Mouse (Mus musculus) cortical plate, adult 2 months (tissue): ENCODE measurements around the gene Patj. TPM values are rescaled to one million over a fixed set of nuclear protein-coding genes. Genes with fewer than 3 reads are reported as not detected.

Experiments used
- H3K27ac ChIP-seq: fragments of 200-500 bp; 2 replicates; pipeline ENCODE4 v1.5.1; 2012; ENCODE audit warnings: low read length, control low read depth, inconsistent platforms; ENCODE audit not compliant: insufficient read depth
- H3K4me1 ChIP-seq: fragments of 200-500 bp; 2 replicates; pipeline ENCODE4 v1.6.1; 2011; ENCODE audit warnings: low read length; ENCODE audit not compliant: control insufficient read depth, insufficient read depth
- H3K4me3 ChIP-seq: fragments of 200-500 bp; 2 replicates; pipeline ENCODE4 v1.5.1; 2011; ENCODE audit warnings: mild to moderate bottlenecking, low read length, control low read depth; ENCODE audit not compliant: insufficient read depth
- CTCF ChIP-seq: fragments of 200-500 bp; IDR thresholded peaks from 2 replicates; pipeline ENCODE4 v1.5.1; 2011; ENCODE audit warnings: mild to moderate bottlenecking, control low read depth, low read length; ENCODE audit not compliant: insufficient read depth; ENCODE audit errors: extremely low read depth
- POLR2A ChIP-seq: fragments of 200-500 bp; IDR thresholded peaks from 2 replicates; pipeline ENCODE4 v1.6.1; 2011; ENCODE audit warnings: mild to moderate bottlenecking, low read length, control low read depth; ENCODE audit not compliant: insufficient read depth; ENCODE audit errors: extremely low read depth
- polyA plus RNA-seq: library from polyadenylated mRNA; depleted of rRNA; stranded (reverse); fragments of >200 nt; gene quantifications from 2 replicates; pipeline ENCODE4 v1.2.3, GENCODE M21; 2012

The Patj gene
- polyA plus RNA-seq, 1 experiment: 6.0 TPM

- no peaks in the 10 kb centered on the region for H3K4me1 ChIP-seq
- TF ChIP-seq POLR2A (no peak), CTCF (no peak)
- no peak overlapping the region for H3K27ac ChIP-seq
- H3K4me3 ChIP-seq: no peak overlapping the region
Measured at GRCm38 (mm10) chr4:98659032-98659431, 263.4 kb downstream of the Patj start.

GRCm38 (mm10) chr4:98660534-98660933, 264.9 kb downstream of the Patj start:
- H3K4me1 ChIP-seq: no peaks in the 10 kb centered on the region
- no peak overlapping the region for H3K27ac ChIP-seq
- H3K4me3 ChIP-seq: no peak overlapping the region
- TF ChIP-seq POLR2A (no peak), CTCF (no peak)

GRCm38 (mm10) chr4:98665884-98666283, 270.3 kb downstream of the Patj start:
- Histone ChIP-seq H3K4me3 (no peak overlapping the region), H3K27ac (no peak overlapping the region), H3K4me1 (no peaks in the 10 kb centered on the region)
- TF ChIP-seq CTCF (no peak), POLR2A (no peak)

- H3K4me3 ChIP-seq: no peak overlapping the region
- no peaks in the 10 kb centered on the region for H3K4me1 ChIP-seq
- H3K27ac ChIP-seq: no peak overlapping the region
- no peak for TF ChIP-seq POLR2A
- no peak for TF ChIP-seq CTCF
Measured at GRCm38 (mm10) chr4:98666451-98666850, 270.9 kb downstream of the Patj start.

- Histone ChIP-seq H3K4me1 (no peaks in the 10 kb centered on the region), H3K4me3 (no peak overlapping the region), H3K27ac (no peak overlapping the region)
- TF ChIP-seq CTCF (no peak), POLR2A (no peak)
Measured at GRCm38 (mm10) chr4:98667009-98667408, 271.4 kb downstream of the Patj start.

- TF ChIP-seq POLR2A (no peak), CTCF (no peak)
- no peak overlapping the region for H3K4me3 ChIP-seq
- no peak overlapping the region for H3K27ac ChIP-seq
- no peaks in the 10 kb centered on the region for H3K4me1 ChIP-seq
Measured at GRCm38 (mm10) chr4:98677506-98677905, 281.9 kb downstream of the Patj start.

GRCm38 (mm10) chr4:98686678-98687267, 291.2 kb downstream of the Patj start:
- Histone ChIP-seq H3K27ac (no peak overlapping the region), H3K4me3 (no peak overlapping the region)
- TF ChIP-seq CTCF (no peak), POLR2A (no peak)

GRCm38 (mm10) chr4:98688116-98688515, 292.5 kb downstream of the Patj start:
- H3K27ac ChIP-seq: no peak overlapping the region
- no peaks in the 10 kb centered on the region for H3K4me1 ChIP-seq
- TF ChIP-seq POLR2A (no peak), CTCF (no peak)

More at GRCm38 (mm10) chr4:98686678-98687267, 291.2 kb downstream of the Patj start:
- no peaks in the 10 kb centered on the region for H3K4me1 ChIP-seq

GRCm38 (mm10) chr4:98688520-98688919, 292.9 kb downstream of the Patj start:
- H3K27ac ChIP-seq: no peak overlapping the region
- no peak for TF ChIP-seq POLR2A
- TF ChIP-seq CTCF: no peak

More at GRCm38 (mm10) chr4:98688116-98688515, 292.5 kb downstream of the Patj start:
- H3K4me3 ChIP-seq: no peak overlapping the region

GRCm38 (mm10) chr4:98689988-98690387, 294.4 kb downstream of the Patj start:
- no peak for TF ChIP-seq CTCF
- TF ChIP-seq POLR2A: no peak
- H3K4me1 ChIP-seq: no peaks in the 10 kb centered on the region
- H3K27ac ChIP-seq: no peak overlapping the region
- H3K4me3 ChIP-seq: no peak overlapping the region

More at GRCm38 (mm10) chr4:98688520-98688919, 292.9 kb downstream of the Patj start:
- Histone ChIP-seq H3K4me1 (no peaks in the 10 kb centered on the region), H3K4me3 (no peak overlapping the region)
